Mouse (Mus musculus): ENCODE data around the gene Dll1. TPM values are rescaled to one million over a fixed set of nuclear protein-coding genes. Genes with fewer than 3 reads are reported as not detected.

The Dll1 gene
- total RNA-seq, 2 experiments from 2014 or later, result 0.11 TPM; not detected in 1

DNA sequence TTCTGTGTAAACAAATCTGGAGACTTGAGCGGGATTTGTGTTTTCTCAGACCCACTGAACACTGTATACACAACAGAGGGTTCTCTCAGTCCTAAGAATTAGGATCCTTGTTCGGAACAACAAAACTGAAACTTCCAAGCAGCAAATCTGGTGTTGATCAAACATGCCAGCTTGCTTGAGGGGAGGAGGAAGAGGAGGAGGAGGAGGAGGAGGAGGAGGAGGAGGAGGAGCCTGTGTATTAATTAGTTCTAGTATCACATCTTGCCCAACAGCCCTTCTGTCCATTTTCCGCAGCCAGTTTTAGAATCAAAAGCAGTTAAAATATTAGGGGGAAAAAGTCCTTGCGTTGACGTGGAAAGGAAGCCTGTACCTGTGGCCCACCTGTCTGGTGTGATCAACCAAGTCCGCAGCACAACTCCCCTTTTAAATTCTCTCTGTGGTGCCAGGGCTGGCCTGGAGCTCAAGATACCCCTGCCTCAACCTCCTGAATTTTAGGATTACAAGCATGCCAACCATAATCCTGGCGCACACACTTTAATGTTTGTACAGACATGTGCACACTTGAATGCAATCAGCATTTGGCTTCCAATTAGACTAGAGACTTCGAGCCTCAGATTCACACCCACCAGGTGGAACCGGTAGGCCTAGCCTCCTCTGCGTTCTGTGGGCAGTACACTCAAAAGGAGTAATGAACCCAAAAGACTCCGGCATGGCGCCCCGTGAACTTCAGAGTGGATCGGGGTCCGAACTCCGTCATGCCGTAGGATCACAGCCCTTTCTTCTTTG, 3.3 kb upstream of the Dll1 start:
- no peak for ATAC-seq (ENCODE audit: poor library complexity, severe bottlenecking)

DNA sequence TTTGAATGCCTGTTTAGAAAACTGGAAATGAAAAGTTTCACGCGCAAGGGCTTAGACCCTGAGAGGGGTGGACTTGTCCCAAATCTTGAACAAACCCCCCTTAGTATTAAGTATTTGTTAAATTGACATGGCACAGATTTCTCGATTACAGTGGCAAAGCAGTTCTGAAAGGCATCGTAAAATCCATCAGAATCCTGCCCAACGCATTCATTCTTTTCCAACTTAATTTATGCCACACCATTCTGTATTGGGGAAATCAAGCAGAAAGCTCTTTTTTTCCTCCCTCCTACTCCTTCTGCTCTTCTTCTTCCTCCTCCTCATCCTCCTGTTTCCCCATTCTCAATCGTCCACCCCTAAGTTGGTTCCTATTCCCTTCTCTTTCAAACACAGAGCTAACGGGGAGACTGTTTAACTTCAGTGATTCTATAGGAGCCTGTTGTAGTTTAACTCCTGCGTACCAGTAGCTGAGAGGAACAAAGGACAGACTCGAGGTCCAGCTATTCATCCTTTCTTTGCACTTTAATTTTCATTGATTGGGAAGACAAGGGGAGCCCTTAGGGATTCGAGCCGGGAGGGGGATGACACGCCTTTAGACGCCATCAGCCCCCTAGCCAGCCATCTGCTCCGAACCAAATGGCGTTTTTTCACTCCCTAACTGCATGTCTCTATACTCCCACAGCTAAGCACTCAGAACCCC, 1.9 kb upstream of the Dll1 start:
- no peak for ATAC-seq (ENCODE audit: poor library complexity, severe bottlenecking)

DNA sequence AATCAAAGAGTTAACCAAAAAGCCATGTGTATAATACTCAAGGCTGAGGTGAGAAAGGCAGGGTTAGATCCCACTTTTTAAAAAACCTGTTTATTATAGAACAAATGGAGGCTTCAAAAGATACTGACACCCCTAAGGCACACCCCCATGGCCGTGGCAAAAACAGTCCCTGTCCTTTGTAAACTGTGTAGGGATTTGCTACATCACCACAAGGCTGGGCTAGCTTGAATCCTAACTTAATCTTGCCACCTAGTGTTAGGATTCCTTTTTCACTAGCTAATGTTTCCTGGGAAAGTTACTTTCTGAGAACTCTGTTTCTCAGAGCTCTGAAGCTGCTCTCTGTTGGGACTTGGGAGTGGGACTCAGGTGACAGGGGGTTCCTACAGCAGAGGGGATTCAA, 1.2 kb upstream of the Dll1 start:
- ATAC-seq (ENCODE audit: poor library complexity, severe bottlenecking), result no peak

DNA sequence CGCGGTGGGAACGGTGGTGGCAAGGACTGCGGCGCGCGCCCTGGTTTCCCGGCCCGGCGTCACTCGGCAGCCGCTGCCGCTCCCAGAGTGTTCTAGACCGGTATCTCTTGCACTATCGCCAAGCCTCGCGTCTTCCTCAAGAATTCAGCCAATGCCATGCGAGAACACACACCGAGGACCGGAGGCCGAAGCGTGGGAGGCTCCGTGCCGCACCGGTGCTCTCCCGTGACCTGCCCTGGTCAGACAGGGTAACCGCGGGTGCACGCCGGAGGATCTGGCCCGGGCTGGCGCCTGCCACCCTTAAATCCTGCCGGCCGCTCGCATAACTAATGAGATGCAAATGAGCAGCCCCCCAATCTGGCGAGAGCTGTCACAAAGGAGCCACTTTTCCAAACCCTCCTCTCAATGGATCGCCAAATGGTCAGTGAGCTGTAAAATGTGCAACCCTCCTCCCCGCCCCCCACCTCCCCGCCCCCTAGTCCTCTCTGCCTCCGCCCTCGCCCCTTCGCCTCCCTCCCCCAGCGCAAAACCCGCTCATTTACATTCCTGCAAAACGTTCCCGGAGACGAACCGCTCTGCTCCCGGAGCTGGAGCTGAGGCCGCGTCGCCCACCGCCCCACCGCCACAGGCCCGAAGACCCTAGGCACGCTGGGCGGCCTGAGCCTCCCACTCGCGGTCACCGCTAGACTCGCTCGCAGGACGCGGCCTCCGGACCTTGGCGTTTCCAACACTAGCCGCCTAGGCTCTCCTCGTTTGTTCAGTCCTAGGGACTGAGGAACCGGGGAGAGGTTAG, 775 bp downstream of the Dll1 start:
- peak; percentile 54 for ATAC-seq (ENCODE audit: poor library complexity, severe bottlenecking)

DNA sequence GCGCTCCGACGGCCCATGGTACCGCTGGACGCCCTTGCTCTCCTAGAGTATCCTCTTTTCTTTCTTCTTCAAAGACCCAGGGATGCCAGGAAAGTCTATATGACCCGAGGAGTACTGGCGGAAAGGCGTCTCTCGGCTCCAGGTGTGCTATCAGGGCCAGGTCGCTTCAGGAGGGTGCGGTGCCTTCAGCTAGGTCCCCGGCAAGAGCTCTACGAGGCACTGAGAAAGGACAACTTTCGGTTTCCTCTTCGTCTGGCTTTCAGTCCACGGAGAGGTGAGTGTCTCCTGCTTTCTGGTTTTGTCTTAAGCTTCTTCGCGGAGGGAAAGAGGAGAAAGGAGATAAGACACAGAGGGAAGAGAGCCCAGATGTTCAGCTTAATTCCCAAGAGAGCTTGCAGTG, 1.4 kb downstream of the Dll1 start:
- ATAC-seq (ENCODE audit: poor library complexity, severe bottlenecking), result peak; percentile 22; the same call in 1 of the 2 replicates

DNA sequence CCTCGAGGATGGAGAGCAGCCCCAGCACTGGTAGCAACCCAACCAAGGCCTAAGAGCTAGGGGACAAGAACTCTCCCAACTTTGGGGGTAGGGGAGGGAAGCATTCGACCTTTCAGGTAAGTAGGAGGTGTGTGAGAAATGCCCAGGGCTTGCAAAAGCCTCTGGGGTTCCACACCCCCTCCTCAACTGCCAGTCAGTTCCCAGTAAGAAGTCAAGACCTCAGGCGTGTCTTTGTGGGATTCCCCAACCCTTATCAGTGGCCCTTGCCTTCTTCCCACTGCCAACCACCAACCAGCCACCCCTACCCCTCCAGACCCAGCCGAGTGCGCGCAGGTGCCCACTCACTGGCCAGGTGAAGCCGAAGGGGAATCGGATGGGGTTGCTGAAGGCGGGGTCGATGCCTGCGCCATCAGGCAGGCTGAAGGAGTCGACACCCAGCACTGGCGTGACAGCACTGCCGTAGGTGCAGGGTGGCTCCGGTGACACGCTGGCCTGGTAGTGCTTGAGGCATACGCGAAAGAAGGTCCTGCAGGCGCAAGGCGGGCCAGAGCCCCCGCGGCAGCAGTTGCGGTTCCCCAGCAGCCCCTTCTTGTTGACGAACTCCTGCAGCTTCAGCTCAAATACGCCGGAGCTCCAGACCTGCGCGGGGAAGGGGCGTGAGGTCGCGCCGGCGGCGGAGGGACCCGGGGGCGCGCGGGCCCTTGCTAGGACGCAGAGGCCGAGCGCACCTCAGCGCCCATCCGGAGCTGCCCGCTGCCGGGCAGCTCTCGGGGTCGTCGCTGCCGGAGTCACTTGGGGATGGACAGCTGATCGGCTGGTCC, 2.1 kb downstream of the Dll1 start:
- no peak for ATAC-seq (ENCODE audit: poor library complexity, severe bottlenecking)

DNA sequence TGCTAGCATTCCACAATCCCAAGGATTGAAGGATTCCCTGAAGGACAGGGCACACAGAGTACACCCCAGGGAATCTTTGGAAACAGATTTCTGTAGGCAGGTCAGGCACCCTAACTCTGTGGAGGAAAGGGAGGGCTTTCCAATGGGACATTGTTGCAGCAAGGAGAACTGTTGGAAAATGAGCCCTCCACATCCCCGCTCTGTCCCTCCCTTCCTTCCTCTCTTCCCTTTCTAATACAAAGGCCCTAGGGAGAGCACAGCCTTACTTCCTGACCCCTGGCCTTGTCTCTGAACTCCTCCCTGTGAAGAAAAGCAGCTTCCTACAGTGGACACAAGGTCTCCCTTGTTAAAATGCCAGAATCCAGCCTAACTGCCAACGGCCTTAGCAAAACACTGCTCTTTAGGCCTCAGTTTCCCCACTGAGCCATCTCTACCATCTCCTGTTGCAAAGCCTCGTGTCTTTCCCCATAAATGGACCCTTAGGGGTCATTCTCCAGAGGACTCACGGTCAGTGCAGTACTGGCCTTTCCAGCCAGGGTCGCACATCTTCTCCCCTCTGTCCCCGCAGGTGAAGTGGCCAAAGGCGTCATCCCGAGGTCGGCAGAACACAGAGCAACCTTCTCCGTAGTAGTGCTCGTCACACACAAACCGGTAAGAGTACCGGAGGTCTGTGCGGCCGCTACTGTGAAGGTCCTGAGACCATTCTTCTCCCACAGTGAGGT, 3.6 kb downstream of the Dll1 start:
- no peak for ATAC-seq (ENCODE audit: poor library complexity, severe bottlenecking)

DNA sequence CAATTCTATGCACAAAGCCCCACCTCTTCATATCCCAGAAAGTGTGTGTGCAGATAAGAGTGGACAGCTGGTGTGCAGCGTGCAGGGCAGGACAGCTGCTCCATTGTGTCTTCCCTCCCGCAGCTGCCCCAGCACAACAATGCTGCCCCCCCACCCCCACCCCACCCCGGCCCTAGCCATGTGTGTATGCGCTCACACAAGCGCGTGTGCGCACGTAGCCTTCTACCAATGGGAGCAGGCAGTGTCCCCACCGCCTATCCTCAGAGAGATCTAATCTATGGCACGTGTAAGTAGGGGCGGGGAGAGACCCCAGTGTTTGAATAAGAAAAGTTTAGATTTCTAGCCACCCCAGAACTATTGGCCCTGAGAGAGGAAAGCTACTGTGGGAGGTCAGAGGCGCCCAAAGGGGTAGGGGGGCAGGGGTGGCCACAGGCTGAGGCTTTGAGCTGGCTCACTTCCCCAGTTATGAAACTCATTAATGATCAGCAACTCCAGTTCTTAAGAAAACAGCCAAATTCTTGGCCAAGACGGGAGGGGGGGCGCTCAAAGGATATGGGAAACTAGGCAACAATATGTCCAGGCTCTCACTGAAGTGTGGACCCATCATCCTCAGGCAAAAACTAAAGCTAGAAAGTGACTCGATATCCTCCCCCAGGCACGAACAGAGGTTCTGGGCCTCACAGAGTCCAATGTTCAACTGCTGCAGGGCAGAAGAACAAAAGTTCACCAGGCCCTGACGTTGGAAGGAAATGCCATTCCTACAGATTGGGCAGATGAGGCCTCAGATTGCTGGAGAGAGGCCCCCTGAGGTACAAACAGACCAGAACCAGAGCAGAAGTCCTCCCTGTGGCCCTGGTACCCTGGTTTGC, 4.5 kb downstream of the Dll1 start:
- ATAC-seq (ENCODE audit: poor library complexity, severe bottlenecking), result no peak

DNA sequence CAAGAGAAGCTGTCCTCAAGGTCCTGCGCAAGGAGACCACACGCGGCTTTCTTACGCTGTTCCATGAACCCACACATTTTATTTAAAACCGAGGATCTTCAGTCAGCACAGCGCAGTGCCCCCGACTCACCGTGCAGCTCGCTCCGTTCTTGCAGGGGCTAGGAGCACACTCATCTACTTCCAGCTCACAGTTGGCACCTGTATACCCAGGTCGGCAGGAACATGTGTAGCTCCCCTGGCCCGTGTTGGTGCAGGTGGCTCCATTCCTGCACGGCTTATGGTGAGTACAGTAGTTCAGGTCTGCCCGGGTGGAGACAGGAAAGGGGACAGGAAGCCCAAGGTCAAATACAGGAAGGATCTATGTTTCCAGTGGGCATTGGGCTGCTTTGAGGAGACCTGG, 6.3 kb downstream of the Dll1 start:
- ATAC-seq (ENCODE audit: poor library complexity, severe bottlenecking), result no peak

DNA sequence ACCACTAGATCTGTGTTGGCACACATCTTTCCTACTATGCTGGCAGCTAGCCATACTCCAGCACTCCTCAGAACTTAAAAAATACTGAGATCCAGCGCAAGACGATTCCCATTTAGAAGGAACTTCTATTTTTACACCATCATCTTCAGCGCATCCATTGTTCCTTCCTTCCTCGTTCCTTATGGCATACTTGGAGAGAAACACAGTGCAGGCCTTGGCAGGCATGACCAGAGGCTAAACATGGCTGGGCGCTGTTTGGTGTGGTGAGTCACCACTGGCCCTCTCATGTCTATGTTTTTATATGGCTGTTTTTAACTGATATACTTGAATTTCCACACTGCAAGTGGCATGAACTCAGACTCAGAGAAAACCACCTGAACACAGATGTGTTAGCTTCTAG, 11.0 kb downstream of the Dll1 start:
- no peak for ATAC-seq (ENCODE audit: poor library complexity, severe bottlenecking)

DNA sequence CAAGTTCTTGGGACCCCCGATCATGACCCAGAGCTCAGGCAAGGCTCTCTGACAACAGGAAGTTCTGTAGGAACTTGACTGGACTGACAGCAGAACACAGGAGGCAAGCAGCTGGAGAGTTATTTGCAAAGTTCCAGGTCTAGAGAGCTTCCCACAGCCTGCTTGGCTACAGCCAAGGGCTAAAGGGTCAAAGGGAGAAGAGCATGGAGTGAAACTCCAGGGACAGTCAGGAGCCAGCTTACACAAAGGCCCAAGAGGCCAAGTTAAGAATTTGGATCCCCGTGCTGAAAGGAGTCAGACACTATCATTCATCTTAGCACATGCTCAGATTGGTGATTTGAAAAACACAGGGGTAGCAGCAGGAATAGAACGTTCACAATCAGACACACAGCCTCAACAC, 13.0 kb downstream of the Dll1 start:
- no peak for ATAC-seq (ENCODE audit: poor library complexity, severe bottlenecking)

DNA sequence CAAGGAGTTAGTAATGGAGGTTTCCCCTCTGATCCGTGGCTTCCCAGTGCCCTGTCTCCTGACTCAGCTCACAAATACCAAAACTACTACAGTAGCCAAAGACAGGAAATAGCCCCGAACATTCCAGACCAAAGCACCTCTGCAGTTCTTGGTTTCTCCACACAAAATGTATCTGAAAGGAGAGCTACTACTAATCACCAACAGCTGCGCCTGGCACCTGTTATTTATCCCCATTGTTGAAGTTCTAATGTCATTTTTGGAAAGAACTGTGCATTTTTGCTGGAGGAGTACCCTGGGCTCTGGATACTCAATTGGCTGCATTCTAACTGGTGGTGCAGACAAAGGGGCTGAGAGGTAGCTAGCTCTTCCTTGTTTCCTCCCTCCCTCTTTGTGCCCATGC, 19.6 kb downstream of the Dll1 start:
- no peak for ATAC-seq (ENCODE audit: poor library complexity, severe bottlenecking)

DNA sequence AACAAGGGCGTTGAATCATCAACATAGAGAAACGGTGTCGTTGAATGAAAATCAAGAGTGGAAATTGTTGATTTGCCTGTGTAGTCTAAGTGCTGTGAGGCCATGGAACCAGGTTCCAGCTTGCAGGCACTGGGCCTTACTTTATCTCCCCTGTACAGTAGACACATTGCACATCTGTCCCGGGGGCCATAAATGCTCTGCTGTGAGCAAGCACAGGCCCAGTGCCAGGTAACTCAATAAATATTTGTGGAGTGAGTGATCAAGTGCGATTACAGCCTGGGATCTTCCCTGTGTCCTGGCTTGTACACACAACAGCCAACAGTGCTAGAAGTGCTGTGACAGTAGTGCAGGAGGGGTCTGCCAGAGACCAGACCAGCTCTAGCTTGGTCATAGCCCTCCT, 20.1 kb downstream of the Dll1 start:
- no peak for ATAC-seq (ENCODE audit: poor library complexity, severe bottlenecking)

DNA sequence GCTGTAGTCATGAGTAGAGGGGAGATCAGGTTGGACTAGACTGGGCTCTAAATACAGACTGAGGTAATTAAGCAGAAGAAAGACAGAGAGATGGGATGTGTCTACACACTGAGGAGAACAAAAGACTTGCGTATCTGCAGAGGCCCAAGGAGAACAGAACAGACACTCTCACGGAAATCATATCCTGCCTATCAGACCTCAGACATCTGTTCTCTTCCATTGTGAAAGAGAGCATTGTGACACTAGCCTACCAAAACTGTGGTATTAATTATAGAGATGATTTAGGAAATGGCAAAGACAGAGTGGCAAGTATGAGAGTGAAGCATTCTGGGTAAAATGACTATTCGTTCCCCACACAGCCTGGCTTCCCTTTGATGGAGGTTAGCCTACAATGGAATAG, 21.6 kb downstream of the Dll1 start:
- ATAC-seq (ENCODE audit: poor library complexity, severe bottlenecking), result no peak

DNA sequence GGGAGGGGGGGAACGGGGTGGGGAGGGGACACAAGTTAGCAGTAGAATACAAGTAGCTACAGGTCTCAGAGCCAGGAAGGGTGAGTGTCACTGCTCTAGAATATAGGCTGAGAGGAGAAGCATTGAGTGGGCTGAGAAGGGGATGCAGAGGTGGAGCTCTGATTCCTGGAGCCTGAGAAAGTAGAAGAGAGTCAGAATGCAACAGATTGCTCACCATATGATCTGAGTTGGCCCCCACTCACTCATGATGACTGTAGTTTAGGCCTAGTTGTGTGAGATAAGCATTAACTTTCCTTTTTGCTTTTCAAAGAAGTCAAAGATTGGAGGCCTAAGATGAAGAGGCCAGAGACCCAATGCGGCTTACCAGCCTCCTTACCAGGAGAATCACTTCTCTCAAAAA, 22.7 kb downstream of the Dll1 start:
- no peak for ATAC-seq (ENCODE audit: poor library complexity, severe bottlenecking)

DNA sequence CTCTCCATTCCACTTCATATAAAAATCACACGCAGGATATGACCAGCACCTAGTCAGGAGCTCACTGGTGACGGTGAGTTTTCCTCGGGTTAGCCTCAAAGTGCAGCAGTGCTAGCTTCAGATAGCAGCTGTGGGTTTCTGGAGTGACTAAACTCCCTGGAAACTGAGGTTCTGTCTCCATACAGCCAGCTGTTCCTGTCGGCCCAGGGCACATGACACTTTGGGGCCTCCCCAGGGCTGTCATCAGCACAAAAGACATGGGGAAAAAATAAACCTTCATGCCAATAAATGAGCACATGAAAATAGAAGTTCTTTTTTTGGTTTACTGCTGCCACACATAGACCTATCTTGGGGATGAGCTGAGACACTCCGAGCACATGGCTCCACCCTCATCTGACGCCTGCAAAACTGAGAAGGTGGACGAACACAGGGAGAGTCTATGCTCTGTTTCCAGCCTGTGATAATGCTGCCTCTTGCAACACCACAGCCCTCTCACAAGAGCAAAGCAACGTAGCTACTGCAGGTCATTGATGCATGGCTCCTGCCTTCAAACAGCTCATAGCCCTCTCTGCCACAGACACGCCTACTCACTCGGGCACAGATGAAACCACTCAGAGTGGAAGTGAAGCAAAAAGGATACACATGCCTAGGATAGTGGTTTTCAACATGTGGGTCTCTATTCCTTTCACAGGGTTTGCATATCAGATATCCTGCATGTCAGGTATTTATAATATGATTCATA, 23.6 kb downstream of the Dll1 start:
- peak; percentile 38; the same call in 1 of the 2 replicates for ATAC-seq (ENCODE audit: poor library complexity, severe bottlenecking)

DNA sequence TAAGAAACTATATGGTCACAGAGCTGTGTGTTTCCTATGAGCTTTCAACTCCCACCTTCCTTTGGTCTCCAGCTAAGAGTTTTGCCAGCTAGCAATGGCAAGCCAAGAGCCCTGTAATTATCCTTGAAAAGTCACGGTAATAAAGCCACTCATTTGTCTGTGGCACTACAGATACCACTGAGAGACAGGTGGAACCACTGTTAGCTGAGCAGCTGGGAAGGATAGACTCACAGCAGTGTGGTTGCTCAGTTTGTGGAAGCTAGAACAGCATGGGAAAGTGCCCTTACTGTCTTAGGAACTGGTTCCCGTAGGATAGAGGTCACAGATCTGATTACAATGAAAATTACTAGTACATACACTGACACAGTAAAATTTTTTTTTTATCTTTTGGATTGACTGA, 26.5 kb downstream of the Dll1 start:
- no peak for ATAC-seq (ENCODE audit: poor library complexity, severe bottlenecking)

DNA sequence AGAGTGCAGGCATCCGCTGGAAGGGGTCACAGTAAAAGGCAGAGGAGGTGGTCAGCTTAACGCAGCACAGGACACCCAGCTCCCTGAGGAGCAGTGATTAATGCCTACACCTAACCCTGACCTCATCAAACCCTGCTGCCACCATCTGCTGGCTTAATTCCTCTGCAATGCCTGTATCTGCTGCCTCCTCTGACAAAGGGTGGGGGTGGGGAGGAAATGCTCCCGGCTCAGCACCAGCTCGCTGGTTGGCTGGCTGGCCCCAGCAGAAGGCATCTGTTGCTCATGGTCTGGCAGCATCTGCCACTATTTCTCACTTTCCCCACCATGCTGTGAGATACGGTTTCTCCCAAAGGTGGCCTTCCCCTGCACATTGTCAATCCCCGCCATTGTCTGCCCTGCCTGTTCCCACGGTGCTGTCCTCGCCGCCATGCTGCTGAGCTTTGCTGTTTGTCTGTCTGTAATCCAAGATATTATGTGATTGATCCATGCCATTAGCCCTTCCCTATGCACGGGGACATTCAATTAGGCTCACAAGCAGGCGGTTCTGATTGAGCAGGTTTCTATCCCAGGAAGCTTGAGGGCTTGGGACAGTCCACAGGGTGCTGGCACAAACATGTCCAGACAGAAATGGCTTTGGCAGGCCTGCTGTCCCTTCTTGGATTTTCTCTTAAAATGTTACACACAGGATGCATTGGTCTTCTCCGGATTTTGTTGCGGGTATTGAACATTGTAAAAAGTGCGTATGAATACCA, 33.4 kb downstream of the Dll1 start:
- no peak for ATAC-seq (ENCODE audit: poor library complexity, severe bottlenecking)
